Mouse (Mus musculus): ENCODE results near the gene Clca3a1.

The Clca3a1 gene

GRCm38 (mm10) chr3:144681542-144681941 is 79.2 kb downstream of the Clca3a1 start:
- no peak for DNase-seq (ENCODE audit: low read depth, low spot score)

- DNase-seq (ENCODE audit: low read depth, low spot score): no peak
Measured at GRCm38 (mm10) chr3:144679701-144680159, 81.0 kb downstream of the Clca3a1 start.

Data from telencephalon, adult 2 months (tissue).